1 mouse cellular context compared by ENCODE assay signal in the genomic region with DNA sequence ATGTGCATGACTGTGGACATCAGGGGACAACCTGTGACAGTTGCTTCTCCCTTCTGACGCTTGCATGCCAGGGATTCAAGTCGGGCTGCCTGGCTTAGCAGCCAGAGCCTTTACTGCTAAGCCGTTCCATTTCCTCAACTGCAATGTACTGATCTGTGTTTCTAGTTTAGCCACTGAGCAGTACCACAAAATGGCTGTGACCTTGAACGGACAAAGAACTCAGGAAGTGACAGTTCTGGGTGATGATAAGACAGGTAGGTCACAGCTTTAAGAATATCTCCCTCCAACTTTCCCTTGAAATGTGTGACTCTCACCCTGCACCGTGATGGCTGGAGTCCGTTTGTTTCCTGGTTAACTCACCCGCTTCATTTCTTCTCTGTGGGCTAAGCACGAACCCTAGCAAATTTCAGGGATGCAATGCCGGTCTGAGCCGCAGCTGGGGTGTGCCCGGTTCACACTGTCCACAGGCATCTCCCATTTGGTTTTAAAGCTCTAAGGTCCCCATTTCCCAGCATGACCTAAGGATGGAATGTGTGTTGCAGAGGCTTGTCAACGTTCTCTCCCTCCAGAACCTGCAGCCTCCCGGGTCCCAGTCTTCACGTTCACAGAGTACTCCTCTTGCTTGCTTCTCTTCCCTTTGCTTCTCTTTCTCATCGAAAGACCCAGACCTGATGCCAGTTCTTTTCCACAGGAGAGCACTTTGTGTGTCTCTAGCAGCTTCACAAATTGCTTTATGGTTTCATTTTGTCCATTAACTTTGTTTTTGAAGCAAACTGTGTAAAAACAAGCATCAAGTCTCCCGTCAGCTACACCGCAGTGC.
TF ChIP-seq lines count a peak whose summit lies in the region.

No protein-coding gene starts in this region.

TF ChIP-seq in MEL, 35 proteins besides CTCF, POLR2A, EP300 and RAD21 (continued from another document):
- no peak for TF ChIP-seq NRF1 (IDR thresholded peaks at IDR 0.05; ENCODE audit: insufficient read depth, low read depth, low read length, poor library complexity, severe bottlenecking)
